ENCODE assay signal across 24 mouse cellular contexts in the genomic region with DNA sequence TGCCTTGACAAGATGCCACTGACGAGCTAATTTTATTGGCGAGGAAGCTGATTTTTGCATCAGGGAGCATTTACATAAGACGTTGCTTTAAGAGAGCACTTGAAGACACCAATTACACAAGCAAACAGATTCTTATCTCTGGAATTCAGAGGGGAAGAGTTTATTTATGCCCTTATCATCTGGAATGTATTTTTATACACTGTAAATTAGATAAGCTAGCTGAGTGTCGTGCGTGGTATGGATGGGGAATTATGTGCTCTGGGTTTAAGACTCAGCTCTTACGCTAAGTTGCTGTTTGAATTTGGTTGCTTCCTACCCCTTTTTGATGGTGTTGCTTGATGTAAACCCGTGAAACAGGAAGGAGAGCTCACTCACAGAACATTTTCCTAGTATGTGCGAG. TPM values are rescaled to one million over a fixed set of nuclear protein-coding genes. Genes with fewer than 3 reads are reported as not detected.
DNase-seq lines count a peak whose midpoint lies in the region; ATAC-seq and TF ChIP-seq lines count a peak whose summit lies in the region.
"Had no signal": no experiment of that assay in that cellular context is flagged by ENCODE, and none has a peak within 500 bp of the region (broad histone marks: within the 10 kb centered on the region; RNA-seq: fewer than 3 reads in every experiment).

No protein-coding gene starts in this region.

- no peaks in the 10 kb centered on the region for H3K9me3 ChIP-seq in kidney, embryonic 15.5 days (replicated peaks)
- H3K9me3 ChIP-seq in lung, embryonic 15.5 days, result no peaks in the 10 kb centered on the region
- H3K9me3 ChIP-seq: embryonic facial prominence, embryonic 15.5 days; heart, embryonic 10.5 days; heart, embryonic 15.5 days; hindbrain, embryonic 13.5 days had no signal

- H3K9ac ChIP-seq in kidney, embryonic 15.5 days, result no peak overlapping the region
- H3K9ac ChIP-seq in lung, embryonic 15.5 days, result no peak overlapping the region
- H3K9ac ChIP-seq: embryonic facial prominence, embryonic 15.5 days; heart, embryonic 15.5 days; hindbrain, embryonic 13.5 days had no signal

- H3K4me3 ChIP-seq in kidney, embryonic 15.5 days (replicated peaks), result no peak overlapping the region
- H3K4me3 ChIP-seq in lung, embryonic 15.5 days, result no peak overlapping the region
- H3K4me3 ChIP-seq: embryonic facial prominence, embryonic 15.5 days; heart, embryonic 10.5 days; heart, embryonic 15.5 days; hindbrain, embryonic 13.5 days had no signal

- H3K36me3 ChIP-seq in kidney, embryonic 15.5 days, result no peaks in the 10 kb centered on the region
- no peaks in the 10 kb centered on the region for H3K36me3 ChIP-seq in lung, embryonic 15.5 days
- H3K36me3 ChIP-seq: embryonic facial prominence, embryonic 15.5 days; G1E; heart, embryonic 10.5 days; heart, embryonic 15.5 days; hindbrain, embryonic 13.5 days had no signal

- no peak overlapping the region for H3K4me2 ChIP-seq in kidney, embryonic 15.5 days
- H3K4me2 ChIP-seq in lung, embryonic 15.5 days, result peak overlapping the region; percentile 8; the same call in 1 of the 2 replicates
- H3K4me2 ChIP-seq: embryonic facial prominence, embryonic 15.5 days; heart, embryonic 15.5 days; hindbrain, embryonic 13.5 days had no signal

- H3K27ac ChIP-seq in kidney, embryonic 15.5 days, result peak overlapping the region; percentile 62
- H3K27ac ChIP-seq in lung, embryonic 15.5 days, result peak overlapping the region; percentile 63
- H3K27ac ChIP-seq: embryonic facial prominence, embryonic 15.5 days; heart, embryonic 10.5 days; heart, embryonic 15.5 days; hindbrain, embryonic 13.5 days; hindbrain, postnatal 0 days had no signal

- no peak for ATAC-seq in kidney, embryonic 15.5 days (replicated peaks; ENCODE audit: low FRiP score)
- ATAC-seq in lung, embryonic 15.5 days (ENCODE audit: borderline replicate concordance, extremely low read depth, low FRiP score, low TSS enrichment), result peak; percentile 88
- ATAC-seq: CD4-positive, CD25-positive, alpha-beta regulatory T cell, adult 4 months; hindbrain, postnatal 0 days had no signal

- no peaks in the 10 kb centered on the region for H3K27me3 ChIP-seq in kidney, embryonic 15.5 days
- H3K27me3 ChIP-seq in lung, embryonic 15.5 days, result no peaks in the 10 kb centered on the region
- H3K27me3 ChIP-seq: embryonic facial prominence, embryonic 15.5 days; heart, embryonic 15.5 days; hindbrain, embryonic 13.5 days had no signal

- DNase-seq in kidney, adult 11 months, result no peak
- no peak for DNase-seq in lung, postnatal 10 days
- peak; percentile 14 for DNase-seq in NIH3T3 (ENCODE audit: low read depth)
- DNase-seq in brain, embryonic 14.5 days (ENCODE audit: low read depth), result peak; percentile 12
- no peak for DNase-seq in c-Kit-positive CD71-positive TER-119-positive erythroid progenitor cells, embryonic 14.5 days (ENCODE audit: low spot score)
- DNase-seq: adrenal gland, postnatal 10 days; B cell, adult 2 months; cerebellum, adult 2 months; cerebellum, postnatal 14 days; embryo, embryonic 11 days; gastrocnemius, postnatal 36 days; heart, adult 11 months; heart, postnatal 14 days had no signal

- TF ChIP-seq POLR2A in brain, embryonic 14.5 days (IDR thresholded peaks at IDR 0.05; ENCODE audit: borderline replicate concordance, extremely low read depth, insufficient read depth, insufficient read length, poor library complexity, severe bottlenecking), result no peak

- 57% methylated on average over 8 of the region's 8 CpGs for WGBS in kidney, embryonic 15.5 days
- WGBS in lung, embryonic 15.5 days, result 6% methylated on average over 8 of the region's 8 CpGs

- H3K4me1 ChIP-seq in kidney, embryonic 15.5 days, result 0 out of 2 replicates have a peak, but pooled peaks cover 2% of the 10 kb centered on the region
- peaks cover 22% of the 10 kb centered on the region for H3K4me1 ChIP-seq in lung, embryonic 15.5 days
- H3K4me1 ChIP-seq: embryonic facial prominence, embryonic 15.5 days; heart, embryonic 10.5 days had no signal

- TF ChIP-seq CTCF in brain, embryonic 14.5 days (IDR thresholded peaks at IDR 0.05; ENCODE audit: borderline replicate concordance, extremely low read depth, insufficient read depth, insufficient read length), result no peak

RNA-seq across cellular contexts. Expression of a gene that starts 55.6 kb away (rescaled TPM):
- not detected in 2 replicates for polyA plus RNA-seq in kidney, embryonic 15.5 days (2015; fragmentation: Nextera tagmentation; extraction: Ambion mirVana)
- polyA plus RNA-seq in lung, embryonic 15.5 days (2015; fragmentation: Nextera tagmentation; extraction: Ambion mirVana), result 0.05 and 0.11 TPM in 2 replicates
- 0.04 and 0.07 TPM in 2 replicates for polyA plus RNA-seq in brain, embryonic 14.5 days (2012; rRNA removed)
- polyA plus RNA-seq: embryonic facial prominence, embryonic 11.5 days; embryonic facial prominence, embryonic 15.5 days; forebrain, embryonic 11.5 days; G1E; heart, embryonic 10.5 days had no signal

Comparison
In these comparisons a context has a peak if more than half of its experiments do, and no peak if none do; other contexts are left out.
1. DNase-seq: peak in NIH3T3 (single experiment) and brain, embryonic 14.5 days (single experiment); none in kidney, adult 11 months (single experiment), lung, postnatal 10 days (single experiment) and c-Kit-positive CD71-positive TER-119-positive erythroid progenitor cells, embryonic 14.5 days (single experiment).